Mouse (Mus musculus) liver, adult 2 months (tissue): ENCODE data around the gene Gm16223.

Source experiments
- CTCF ChIP-seq: fragments of 200-500 bp; IDR thresholded peaks from 2 replicates; pipeline ENCODE4 v1.5.1; 2011; ENCODE audit warnings: low read depth, low read length, control low read depth
- POLR2A ChIP-seq: fragments of 200-500 bp; IDR thresholded peaks from 2 replicates; pipeline ENCODE4 v1.6.1; 2011; ENCODE audit warnings: low read length, control low read depth; ENCODE audit not compliant: insufficient read depth; ENCODE audit errors: extremely low read depth

DNA sequence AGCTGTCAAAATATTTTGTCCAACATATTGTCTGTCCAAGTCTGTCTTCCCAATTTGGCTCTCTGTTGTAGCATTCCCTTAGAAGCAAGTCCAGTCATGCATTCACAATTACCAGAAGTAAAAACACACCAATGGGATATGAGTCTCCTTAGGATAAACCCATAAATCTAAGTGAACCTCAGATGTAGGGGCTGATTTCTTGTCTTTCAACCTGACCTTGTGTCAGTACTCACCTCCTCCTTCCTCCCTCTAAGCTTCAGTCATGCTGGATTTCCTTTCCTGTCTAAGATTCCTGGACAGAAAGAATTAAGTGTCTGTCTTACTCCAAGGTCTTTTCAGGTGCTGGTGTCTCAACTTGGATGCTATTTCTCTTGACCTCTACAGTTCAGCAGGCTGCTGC, 57.8 kb downstream of the Gm16223 start:
- TF ChIP-seq CTCF (no peak), POLR2A (no peak)
